Mouse (Mus musculus): ENCODE data around the gene Trim14. TPM values are rescaled to one million over a fixed set of nuclear protein-coding genes. Genes with fewer than 3 reads are reported as not detected.

Gene Trim14
- total RNA-seq, 2 experiments from 2014 or later, result 8.1 to 13.1 TPM

GRCm38 (mm10) chr4:46495543-46495942, 40.4 kb downstream of the Trim14 start:
- ATAC-seq (replicated peaks; ENCODE audit: low FRiP score, low TSS enrichment, poor library complexity, severe bottlenecking), result no peak

GRCm38 (mm10) chr4:46493071-46493470, 42.9 kb downstream of the Trim14 start:
- ATAC-seq (replicated peaks; ENCODE audit: low FRiP score, low TSS enrichment, poor library complexity, severe bottlenecking), result no peak

- ATAC-seq (replicated peaks; ENCODE audit: low FRiP score, low TSS enrichment, poor library complexity, severe bottlenecking), result peak; percentile 93
Measured at GRCm38 (mm10) chr4:46489028-46489925, 46.7 kb downstream of the Trim14 start, which contains the start of gene Nans. Gene Nans, plus strand, starts transcription at chr4:46489248.

GRCm38 (mm10) chr4:46487348-46487747, 48.6 kb downstream of the Trim14 start:
- ATAC-seq (replicated peaks; ENCODE audit: low FRiP score, low TSS enrichment, poor library complexity, severe bottlenecking), result no peak

GRCm38 (mm10) chr4:46485696-46486417, 50.1 kb downstream of the Trim14 start:
- peak; percentile 68 for ATAC-seq (replicated peaks; ENCODE audit: low FRiP score, low TSS enrichment, poor library complexity, severe bottlenecking)

GRCm38 (mm10) chr4:46479081-46479480, 56.9 kb downstream of the Trim14 start:
- no peak for ATAC-seq (replicated peaks; ENCODE audit: low FRiP score, low TSS enrichment, poor library complexity, severe bottlenecking)

- ATAC-seq (replicated peaks; ENCODE audit: low FRiP score, low TSS enrichment, poor library complexity, severe bottlenecking), result no peak
Measured at GRCm38 (mm10) chr4:46475101-46475500, 60.8 kb downstream of the Trim14 start.

- ATAC-seq (replicated peaks; ENCODE audit: low FRiP score, low TSS enrichment, poor library complexity, severe bottlenecking), result no peak
Measured at GRCm38 (mm10) chr4:46465740-46466139, 70.2 kb downstream of the Trim14 start.

- peak; percentile 72 for ATAC-seq (replicated peaks; ENCODE audit: low FRiP score, low TSS enrichment, poor library complexity, severe bottlenecking)
Measured at GRCm38 (mm10) chr4:46463130-46463830, 72.7 kb downstream of the Trim14 start.

GRCm38 (mm10) chr4:46458411-46458810, 77.5 kb downstream of the Trim14 start:
- no peak for ATAC-seq (replicated peaks; ENCODE audit: low FRiP score, low TSS enrichment, poor library complexity, severe bottlenecking)

GRCm38 (mm10) chr4:46457186-46457585, 78.8 kb downstream of the Trim14 start:
- no peak for ATAC-seq (replicated peaks; ENCODE audit: low FRiP score, low TSS enrichment, poor library complexity, severe bottlenecking)

GRCm38 (mm10) chr4:46456762-46457161, 79.2 kb downstream of the Trim14 start:
- no peak for ATAC-seq (replicated peaks; ENCODE audit: low FRiP score, low TSS enrichment, poor library complexity, severe bottlenecking)

- ATAC-seq (replicated peaks; ENCODE audit: low FRiP score, low TSS enrichment, poor library complexity, severe bottlenecking), result peak; percentile 35
Measured at GRCm38 (mm10) chr4:46454097-46454864, 81.7 kb downstream of the Trim14 start.

- ATAC-seq (replicated peaks; ENCODE audit: low FRiP score, low TSS enrichment, poor library complexity, severe bottlenecking), result no peak
Measured at GRCm38 (mm10) chr4:46452855-46453719, 82.9 kb downstream of the Trim14 start.

GRCm38 (mm10) chr4:46452481-46452850, 83.5 kb downstream of the Trim14 start:
- ATAC-seq (replicated peaks; ENCODE audit: low FRiP score, low TSS enrichment, poor library complexity, severe bottlenecking), result peak; percentile 48

- ATAC-seq (replicated peaks; ENCODE audit: low FRiP score, low TSS enrichment, poor library complexity, severe bottlenecking), result no peak
Measured at GRCm38 (mm10) chr4:46451758-46452480, 84.0 kb downstream of the Trim14 start.

- ATAC-seq (replicated peaks; ENCODE audit: low FRiP score, low TSS enrichment, poor library complexity, severe bottlenecking), result no peak
Measured at GRCm38 (mm10) chr4:46451240-46451757, 84.6 kb downstream of the Trim14 start.
